Mouse (Mus musculus) stomach, postnatal 0 days (tissue): ENCODE measurements at regions not wholly inside any gene's neighbourhood (a gene's known extent, or its start where the extent isn't known, plus 50 kb on each side); places are given as distances from the start of the nearest gene placed in this dataset.

Experiments
- ATAC-seq: fragments of 200-750 bp; cut with Nextera tagmentation; 2 replicates; pipeline ENCODE4 v1.8.0; 2017; ENCODE audit not compliant: low FRiP score, low TSS enrichment
- DNase-seq: peaks from one replicate; pipeline ENCODE4 v3.0.0-alpha.2; 2016; ENCODE audit warnings: low spot score
- H3K27ac ChIP-seq: fragments of 300-500 bp; sonication (generic); replicated peaks from 2 replicates; pipeline ENCODE4 v1.5.1; 2014; ENCODE audit warnings: mild to moderate bottlenecking, control low read depth
- H3K27me3 ChIP-seq: fragments of 300-500 bp; sonication (generic); 2 replicates; pipeline ENCODE4 v1.6.1; 2014; ENCODE audit warnings: low read length; ENCODE audit not compliant: control insufficient read depth, insufficient read depth
- H3K36me3 ChIP-seq: fragments of 300-500 bp; sonication (generic); 2 replicates; pipeline ENCODE4 v1.6.1; 2014; ENCODE audit warnings: low read length, mixed read lengths; ENCODE audit not compliant: control insufficient read depth, insufficient read depth
- H3K4me1 ChIP-seq: fragments of 300-500 bp; sonication (generic); replicated peaks from 2 replicates; pipeline ENCODE4 v1.6.1; 2014; ENCODE audit warnings: antibody characterized with exemption; ENCODE audit not compliant: control insufficient read depth, insufficient read depth
- H3K4me2 ChIP-seq: fragments of 300-500 bp; sonication (generic); replicated peaks from 2 replicates; pipeline ENCODE4 v1.6.1; 2014; ENCODE audit warnings: low read depth, mild to moderate bottlenecking, control low read depth, moderate library complexity
- H3K4me3 ChIP-seq: fragments of 300-500 bp; sonication (generic); 2 replicates; pipeline ENCODE4 v1.5.1; 2014; ENCODE audit warnings: low read depth, low read length, control low read depth
- H3K9ac ChIP-seq: fragments of 300-500 bp; sonication (generic); 2 replicates; pipeline ENCODE4 v1.6.1; 2014; ENCODE audit warnings: mild to moderate bottlenecking, low read length, control low read depth, mixed read lengths
- H3K9me3 ChIP-seq: fragments of 300-500 bp; sonication (generic); 2 replicates; pipeline ENCODE4 v1.6.1; 2016; ENCODE audit warnings: low read length; ENCODE audit not compliant: control insufficient read depth
- CTCF ChIP-seq: IDR thresholded peaks from 2 replicates; pipeline ENCODE4 v1.5.1; 2016; ENCODE audit warnings: antibody characterized with exemption, low read depth, mild to moderate bottlenecking, moderate library complexity
- EP300 ChIP-seq: optimal IDR thresholded peaks from 2 replicates; pipeline ENCODE3; 2016; ENCODE audit warnings: antibody characterized with exemption
- WGBS: fragments of 180-500 bp; shearing (Covaris S2); extraction: QIAGEN DNeasy Blood & Tissue Kit; methylation state at CpG from one replicate; pipeline ENCODE4 v1.1.7; 2014; 5-methylcytosine and 5-hydroxymethylcytosine counted together

DNA sequence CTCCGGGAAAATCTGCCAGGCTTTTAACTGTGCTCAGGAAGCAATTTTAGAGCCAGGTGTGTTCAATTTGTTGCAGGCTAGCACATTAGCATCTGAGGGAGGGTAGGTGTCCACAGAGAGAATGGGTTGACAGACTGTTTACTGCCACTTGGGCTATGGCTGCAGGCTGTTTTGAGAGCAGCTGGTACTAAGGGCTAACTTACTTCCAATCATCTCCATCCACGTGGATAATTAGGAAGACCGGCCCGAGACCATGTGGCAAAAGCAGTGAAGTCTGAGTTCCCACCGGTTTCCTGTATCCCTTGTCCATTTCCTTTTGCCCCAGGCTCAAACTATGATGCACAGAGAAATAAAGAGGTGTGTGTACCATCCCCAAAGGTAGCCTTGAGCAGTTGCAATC lies 436.5 kb upstream of the Tenm4 start:
- DNase-seq (no peak), ATAC-seq (no peak)
- Histone ChIP-seq H3K36me3 (no peaks in the 10 kb centered on the region), H3K4me3 (no peak overlapping the region), H3K4me1 (no peaks in the 10 kb centered on the region), H3K9ac (no peak overlapping the region), H3K9me3 (no peaks in the 10 kb centered on the region), H3K27ac (no peak overlapping the region), H3K27me3 (no peaks in the 10 kb centered on the region), H3K4me2 (no peak overlapping the region)
- 78% methylated on average over 5 of the region's 5 CpGs for WGBS
- TF ChIP-seq CTCF (no peak), EP300 (no peak)

DNA sequence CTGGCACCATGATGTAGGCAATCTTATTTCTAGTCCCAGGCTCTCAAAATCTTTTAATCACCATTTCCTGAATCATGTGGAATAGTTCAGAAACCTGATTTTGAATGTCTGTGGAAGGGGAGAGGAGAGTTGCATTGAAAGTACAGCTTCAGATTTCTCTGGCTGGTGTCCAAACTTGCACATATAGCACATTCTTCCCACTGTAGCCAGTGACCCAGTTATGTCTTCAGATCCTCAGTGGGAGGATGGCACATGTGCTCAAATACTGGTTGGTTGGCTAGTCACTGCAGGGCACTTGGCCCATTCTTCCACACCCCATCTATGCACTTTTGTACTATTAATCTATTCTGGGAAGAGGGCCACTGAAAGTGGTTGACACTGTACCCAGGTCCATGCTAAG lies 434.3 kb upstream of the Tenm4 start:
- no peaks in the 10 kb centered on the region for H3K9me3 ChIP-seq
- no peaks in the 10 kb centered on the region for H3K27me3 ChIP-seq
- TF ChIP-seq CTCF: no peak
- no peak for TF ChIP-seq EP300
- H3K4me2 ChIP-seq: no peak overlapping the region
- no peaks in the 10 kb centered on the region for H3K4me1 ChIP-seq
- DNase-seq (no peak), ATAC-seq (no peak)
- H3K27ac ChIP-seq: no peak overlapping the region
- no peaks in the 10 kb centered on the region for H3K36me3 ChIP-seq
- H3K9ac ChIP-seq: no peak overlapping the region
- no peak overlapping the region for H3K4me3 ChIP-seq

DNA sequence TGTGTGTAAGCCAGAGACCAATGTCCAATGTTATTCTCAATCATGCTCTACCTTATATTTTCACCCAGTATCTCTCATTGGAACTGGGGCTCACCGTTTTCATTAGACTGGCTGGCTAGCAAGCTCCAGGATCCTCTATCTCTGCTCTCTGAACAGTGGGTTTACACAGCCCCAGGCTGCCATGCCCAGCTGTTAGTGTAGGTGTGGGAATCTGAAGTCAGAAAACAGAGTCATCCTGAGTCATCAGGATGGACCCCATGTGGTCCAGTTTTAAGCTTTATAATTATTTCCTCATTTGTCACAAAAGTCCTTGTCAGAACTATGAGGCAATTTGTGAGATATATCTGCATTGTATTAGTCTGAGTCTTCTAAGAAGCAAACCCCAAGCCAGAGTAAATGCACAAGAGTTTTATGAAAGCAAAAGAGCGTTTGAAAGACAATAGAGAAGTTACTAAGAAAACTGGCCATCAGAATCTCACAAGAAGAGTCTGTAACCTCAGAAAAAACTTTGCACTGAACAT lies 432.3 kb upstream of the Tenm4 start:
- Histone ChIP-seq H3K27ac (no peak overlapping the region), H3K27me3 (no peaks in the 10 kb centered on the region), H3K4me2 (no peak overlapping the region), H3K4me3 (no peak overlapping the region), H3K36me3 (no peaks in the 10 kb centered on the region), H3K9me3 (no peaks in the 10 kb centered on the region), H3K9ac (no peak overlapping the region), H3K4me1 (no peaks in the 10 kb centered on the region)
- WGBS: 75% methylated on average over 2 of the region's 2 CpGs
- DNase-seq: no peak
- no peak for ATAC-seq
- TF ChIP-seq EP300: no peak
- TF ChIP-seq CTCF: no peak

DNA sequence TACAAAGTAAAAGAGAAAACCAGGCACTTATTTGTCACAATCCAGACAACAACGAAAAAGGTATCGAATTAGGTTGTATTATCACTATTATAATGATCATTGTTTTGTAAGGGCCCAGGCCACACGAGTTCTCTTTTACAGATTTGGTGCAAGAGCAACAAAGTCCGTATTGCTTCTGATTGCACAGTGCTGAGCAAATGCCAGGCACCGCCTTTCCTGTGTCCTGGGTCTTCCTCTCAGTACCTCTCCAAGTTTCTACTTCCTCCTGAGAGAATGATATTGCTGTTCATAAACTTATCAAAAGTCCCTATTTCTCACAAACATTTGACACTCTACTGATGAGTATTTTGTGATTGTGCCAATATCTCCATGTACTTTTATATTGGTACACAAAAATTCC lies 431.3 kb upstream of the Tenm4 start:
- no peaks in the 10 kb centered on the region for H3K9me3 ChIP-seq
- no peak overlapping the region for H3K27ac ChIP-seq
- 77% methylated on average over 5 of the region's 5 CpGs for WGBS
- H3K27me3 ChIP-seq: no peaks in the 10 kb centered on the region
- H3K4me1 ChIP-seq: no peaks in the 10 kb centered on the region
- ATAC-seq (no peak), DNase-seq (no peak)
- no peaks in the 10 kb centered on the region for H3K36me3 ChIP-seq
- no peak overlapping the region for H3K4me2 ChIP-seq
- TF ChIP-seq CTCF (no peak), EP300 (no peak)
- H3K9ac ChIP-seq: no peak overlapping the region
- no peak overlapping the region for H3K4me3 ChIP-seq

DNA sequence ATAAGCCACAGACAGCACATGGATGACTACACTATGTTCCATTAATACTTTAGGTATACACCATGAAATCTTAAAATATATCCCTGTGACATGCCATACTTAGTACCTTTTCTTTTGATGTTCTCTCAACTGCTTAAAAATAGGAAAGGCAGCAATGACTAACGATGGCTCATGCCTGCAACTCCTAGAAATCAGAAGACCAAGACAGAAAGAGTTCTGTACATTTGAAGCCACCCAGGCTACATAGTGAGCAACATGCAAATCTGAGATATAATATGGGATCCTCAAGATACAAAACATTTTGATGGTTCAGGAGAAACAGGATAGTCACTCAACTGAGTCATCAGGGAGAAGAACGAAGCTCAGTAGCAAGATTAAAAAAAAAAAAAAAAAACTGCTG lies 412.7 kb upstream of the Tenm4 start:
- no peak for TF ChIP-seq EP300
- Histone ChIP-seq H3K4me3 (no peak overlapping the region), H3K4me2 (no peak overlapping the region), H3K36me3 (no peaks in the 10 kb centered on the region), H3K27ac (no peak overlapping the region), H3K9me3 (no peaks in the 10 kb centered on the region), H3K9ac (no peak overlapping the region), H3K27me3 (no peaks in the 10 kb centered on the region), H3K4me1 (no peaks in the 10 kb centered on the region)
- ATAC-seq (no peak), DNase-seq (no peak)
- 72% methylated on average over 2 of the region's 2 CpGs for WGBS

DNA sequence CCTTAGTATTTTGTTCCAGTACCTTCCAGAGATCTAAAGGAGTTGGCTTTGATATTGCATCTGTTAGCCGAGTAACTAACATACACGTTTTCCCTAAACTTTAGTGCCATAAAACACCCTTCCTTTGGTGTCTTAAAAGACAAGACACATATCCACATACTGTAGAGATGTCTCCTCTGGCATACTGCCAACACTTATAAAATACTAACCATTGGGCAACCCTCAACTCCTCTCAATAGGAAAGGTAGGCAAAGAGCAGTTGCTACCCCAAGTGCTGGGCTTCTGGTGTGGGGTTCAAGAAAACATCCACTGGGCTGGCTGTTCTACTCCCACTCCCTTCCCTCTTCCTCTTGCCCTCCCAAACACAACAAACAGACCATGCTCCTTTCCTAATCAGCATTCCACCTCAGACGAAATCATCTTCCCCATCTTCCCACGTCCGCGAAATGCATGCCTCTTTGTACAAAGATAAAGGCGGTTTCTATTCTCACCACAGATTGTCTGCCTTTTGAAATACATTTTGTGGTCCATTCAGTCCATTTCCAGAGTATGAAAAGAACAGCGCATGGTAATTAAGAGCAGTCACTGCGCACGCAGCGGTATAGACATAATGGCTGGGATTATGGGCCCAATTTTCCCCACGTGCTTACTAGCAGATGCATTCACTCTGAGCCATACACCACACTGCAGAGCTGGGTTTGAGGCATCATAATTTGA lies 409.9 kb upstream of the Tenm4 start:
- H3K27ac ChIP-seq: no peak overlapping the region
- no peak overlapping the region for H3K9ac ChIP-seq
- TF ChIP-seq EP300: no peak
- TF ChIP-seq CTCF: no peak
- no peaks in the 10 kb centered on the region for H3K36me3 ChIP-seq
- 85% methylated on average over 12 of the region's 12 CpGs for WGBS
- no peak for ATAC-seq
- H3K9me3 ChIP-seq: no peaks in the 10 kb centered on the region
- H3K4me1 ChIP-seq: no peaks in the 10 kb centered on the region
- no peaks in the 10 kb centered on the region for H3K27me3 ChIP-seq
- H3K4me3 ChIP-seq: no peak overlapping the region
- no peak for DNase-seq
- no peak overlapping the region for H3K4me2 ChIP-seq
